Mouse (Mus musculus) ES-E14 (cell line): Measurements from ENCODE around the gene Adat2. TPM values are rescaled to one million over a fixed set of nuclear protein-coding genes. Genes with fewer than 3 reads are reported as not detected.

Source experiments
- DNase-seq: peaks from one replicate; pipeline ENCODE4 v3.0.0-alpha.2; 2013; ENCODE audit warnings: low read depth, low spot score
- H3K27ac ChIP-seq: 2 replicates; pipeline ENCODE4 v1.5.1; 2012; ENCODE audit warnings: low read depth, mild to moderate bottlenecking, low read length, moderate library complexity, mixed read lengths; ENCODE audit not compliant: poor library complexity, insufficient read depth, severe bottlenecking
- H3K36me3 ChIP-seq: 2 replicates; pipeline ENCODE4 v1.6.1; 2012; ENCODE audit warnings: mild to moderate bottlenecking, low read length, moderate library complexity, mixed read lengths; ENCODE audit not compliant: control insufficient read depth, poor library complexity, insufficient read depth, severe bottlenecking
- H3K4me1 ChIP-seq, 2 experiments: fragments of 150-350 bp in 1 of 2; sonication (generic) in 1 of 2; 2 replicates each; pipeline ENCODE4 v1.6.1; 2012; ENCODE audit warnings: low read length in 2 of 2, mild to moderate bottlenecking in 1 of 2, mixed read lengths in 1 of 2; ENCODE audit not compliant: control insufficient read depth in 2 of 2, insufficient read depth in 2 of 2, poor library complexity in 1 of 2
- H3K4me3 ChIP-seq, 2 experiments: fragments of 150-350 bp in 1 of 2; sonication (generic) in 1 of 2; 2 replicates each; pipeline ENCODE4 v1.5.1; 2012; ENCODE audit warnings: low read length in 2 of 2, low read depth in 1 of 2, mild to moderate bottlenecking in 1 of 2, mixed read lengths in 1 of 2; ENCODE audit not compliant: insufficient read depth in 1 of 2, poor library complexity in 1 of 2, severe bottlenecking in 1 of 2
- H3K9ac ChIP-seq: 2 replicates; pipeline ENCODE4 v1.6.1; 2012; ENCODE audit warnings: low read depth, mild to moderate bottlenecking, low read length, mixed read lengths; ENCODE audit not compliant: poor library complexity, insufficient read depth, severe bottlenecking
- H3K9me3 ChIP-seq: fragments of 150-350 bp; sonication (generic); 2 replicates; pipeline ENCODE4 v1.6.1; 2012; ENCODE audit warnings: low read depth, mild to moderate bottlenecking, low read length; ENCODE audit not compliant: control insufficient read depth, insufficient read depth
- CHD2 ChIP-seq: IDR thresholded peaks from 2 replicates; pipeline ENCODE4 v1.6.1; 2014; ENCODE audit warnings: mild to moderate bottlenecking, low read depth, low read length, inconsistent platforms
- HCFC1 ChIP-seq: IDR thresholded peaks from 2 replicates; pipeline ENCODE4 v1.6.1; 2012; ENCODE audit warnings: low read length, inconsistent platforms, borderline replicate concordance; ENCODE audit not compliant: insufficient read depth
- MAFK ChIP-seq: IDR thresholded peaks from 2 replicates; pipeline ENCODE4 v1.6.1; 2014; ENCODE audit warnings: mild to moderate bottlenecking, low read depth, low read length, inconsistent platforms; ENCODE audit not compliant: insufficient read depth
- ZC3H11A ChIP-seq: IDR thresholded peaks from 2 replicates; pipeline ENCODE4 v1.6.1; 2012; ENCODE audit warnings: low read depth, mild to moderate bottlenecking, inconsistent platforms, low read length, borderline replicate concordance
- ZNF384 ChIP-seq: IDR thresholded peaks from 2 replicates; pipeline ENCODE4 v1.6.1; 2012; ENCODE audit warnings: low read depth, low read length, inconsistent platforms
- in situ Hi-C, 2 experiments: fragments of 600-800 bp; cut with MboI; formaldehyde crosslinking; loops; one replicate each; pipeline ENCODE4 v1.15.1; 2025; ENCODE audit warnings: low sequenced_read_pairs in 2 of 2, inconsistent platforms in 1 of 2; ENCODE audit not compliant: unreplicated experiment in 2 of 2
- total RNA-seq: library from RNA; depleted of rRNA; stranded (reverse); fragments of 300-350 nt; gene quantifications from 2 replicates; pipeline ENCODE4 v1.2.3, GENCODE M21; 2012

Gene Adat2
- total RNA-seq, 1 experiment: 15.1 TPM

GRCm38 (mm10) chr10:13577123-13577522 is 24.4 kb downstream of the Adat2 start:
- H3K9me3 ChIP-seq: no peaks in the 10 kb centered on the region
- no peak overlapping the region for H3K9ac ChIP-seq
- no peaks in the 10 kb centered on the region for H3K4me1 ChIP-seq
- H3K27ac ChIP-seq: no peak overlapping the region
- in situ Hi-C loops: no loop called here
- TF ChIP-seq MAFK (no peak), ZNF384 (no peak), HCFC1 (no peak), CHD2 (no peak), ZC3H11A (no peak)
- no peak overlapping the region for H3K4me3 ChIP-seq
- H3K36me3 ChIP-seq: no peaks in the 10 kb centered on the region
- DNase-seq: no peak

- no peak for DNase-seq
- no peak overlapping the region for H3K4me3 ChIP-seq
- H3K4me1 ChIP-seq: no peaks in the 10 kb centered on the region
- in situ Hi-C loops: no loop called here
- TF ChIP-seq HCFC1: no peak
- TF ChIP-seq MAFK: no peak
- no peak for TF ChIP-seq CHD2
- TF ChIP-seq ZNF384: no peak
- TF ChIP-seq ZC3H11A: no peak
- H3K9ac ChIP-seq: no peak overlapping the region
- H3K27ac ChIP-seq: no peak overlapping the region
- H3K36me3 ChIP-seq: no peaks in the 10 kb centered on the region
- H3K9me3 ChIP-seq: no peaks in the 10 kb centered on the region
Observed at GRCm38 (mm10) chr10:13587914-13588313, 35.2 kb downstream of the Adat2 start.

GRCm38 (mm10) chr10:13592196-13592595 is 39.5 kb downstream of the Adat2 start:
- H3K9me3 ChIP-seq: no peaks in the 10 kb centered on the region

GRCm38 (mm10) chr10:13593529-13593928 is 40.8 kb downstream of the Adat2 start:
- no peak for DNase-seq
- Histone ChIP-seq H3K4me1 (no peaks in the 10 kb centered on the region), H3K9ac (no peak overlapping the region), H3K27ac (no peak overlapping the region), H3K36me3 (no peaks in the 10 kb centered on the region), H3K9me3 (no peaks in the 10 kb centered on the region), H3K4me3 (no peak overlapping the region)
- in situ Hi-C loops: no loop called here
- no peak for TF ChIP-seq CHD2
- no peak for TF ChIP-seq HCFC1
- no peak for TF ChIP-seq ZNF384
- no peak for TF ChIP-seq ZC3H11A
- no peak for TF ChIP-seq MAFK

More at GRCm38 (mm10) chr10:13592196-13592595, 39.5 kb downstream of the Adat2 start:
- Histone ChIP-seq H3K4me3 (no peak overlapping the region), H3K4me1 (no peaks in the 10 kb centered on the region), H3K9ac (no peak overlapping the region), H3K27ac (no peak overlapping the region), H3K36me3 (no peaks in the 10 kb centered on the region)
- in situ Hi-C loops: no loop called here
- TF ChIP-seq HCFC1 (no peak), MAFK (no peak), ZC3H11A (no peak)
- no peak for DNase-seq

GRCm38 (mm10) chr10:13596073-13596472 is 43.4 kb downstream of the Adat2 start:
- Histone ChIP-seq H3K36me3 (no peaks in the 10 kb centered on the region), H3K9ac (no peak overlapping the region), H3K27ac (no peak overlapping the region), H3K4me3 (no peak overlapping the region), H3K9me3 (no peaks in the 10 kb centered on the region), H3K4me1 (no peaks in the 10 kb centered on the region)
- DNase-seq: no peak
- in situ Hi-C loops: no loop called here
- no peak for TF ChIP-seq ZC3H11A
